Mouse (Mus musculus): ENCODE measurements at regions not wholly inside any gene's neighbourhood (a gene's known extent, or its start where the extent isn't known, plus 50 kb on each side); places are given as distances from the start of the nearest gene placed in this dataset.
"Not testable (repeated sequence)": the region's sequence is repeated elsewhere in the genome, so short reads cannot be mapped to it uniquely, and the experiment has no call there.

DNA sequence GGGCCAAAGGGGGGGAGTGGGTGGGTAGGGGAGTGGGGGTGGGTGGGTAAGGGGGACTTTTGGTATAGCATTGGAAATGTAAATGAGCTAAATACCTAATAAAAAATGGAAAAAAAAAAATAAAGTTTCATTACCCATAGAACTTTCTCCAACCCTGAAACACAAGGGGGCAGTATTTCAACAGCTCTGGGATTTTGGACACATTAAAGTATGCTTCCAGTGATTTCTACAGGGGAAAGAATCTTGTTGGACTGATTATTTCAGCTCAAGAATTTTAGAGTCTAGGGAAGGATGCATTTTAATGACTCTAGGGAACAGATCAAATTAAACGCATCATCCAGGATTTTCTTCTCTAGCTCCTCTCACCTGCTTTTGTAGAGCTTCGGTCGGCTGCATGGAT lies 345.9 kb downstream of the Nrcam start:
- not testable (repeated sequence) for H3K27me3 ChIP-seq (ENCODE audit: control insufficient read depth, insufficient read depth, low read length); H3K27ac ChIP-seq (replicated peaks; ENCODE audit: low read depth, low read length); H3K4me1 ChIP-seq (ENCODE audit: control insufficient read depth, insufficient read depth, low read length); H3K9ac ChIP-seq (replicated peaks; ENCODE audit: low read length); ATAC-seq (replicated peaks; ENCODE audit: insufficient number of reproducible peaks, low FRiP score, low TSS enrichment, low read depth); H3K36me3 ChIP-seq (replicated peaks; ENCODE audit: control insufficient read depth, insufficient read depth, low read depth, low read length); H3K4me3 ChIP-seq (ENCODE audit: low read depth, low read length); H3K9me3 ChIP-seq (replicated peaks; ENCODE audit: control insufficient read depth, low read length); H3K4me2 ChIP-seq (ENCODE audit: low read depth, low read length)
- DNase-seq (ENCODE audit: low spot score) = peak; percentile 54
- 77% methylated on average over 3 of the region's 3 CpGs for WGBS

GRCm38 (mm10) chr12:44675003-44675402 lies 346.3 kb downstream of the Nrcam start:
- peak; percentile 30 for DNase-seq (ENCODE audit: low spot score)

More at GRCm38 (mm10) chr12:44675003-44675402, 346.3 kb downstream of the Nrcam start:
- no peak for ATAC-seq (replicated peaks; ENCODE audit: insufficient number of reproducible peaks, low FRiP score, low TSS enrichment, low read depth)
- Histone ChIP-seq H3K36me3 (replicated peaks; ENCODE audit: control insufficient read depth, insufficient read depth, low read depth, low read length) (no peaks in the 10 kb centered on the region), H3K4me2 (ENCODE audit: low read depth, low read length) (no peak overlapping the region), H3K27ac (replicated peaks; ENCODE audit: low read depth, low read length) (no peak overlapping the region), H3K27me3 (ENCODE audit: control insufficient read depth, insufficient read depth, low read length) (no peaks in the 10 kb centered on the region), H3K9me3 (replicated peaks; ENCODE audit: control insufficient read depth, low read length) (no peaks in the 10 kb centered on the region), H3K4me3 (ENCODE audit: low read depth, low read length) (no peak overlapping the region), H3K9ac (replicated peaks; ENCODE audit: low read length) (no peak overlapping the region), H3K4me1 (ENCODE audit: control insufficient read depth, insufficient read depth, low read length) (no peaks in the 10 kb centered on the region)
